Mouse (Mus musculus): ENCODE data around the gene H2-M10.6.
A peak's percentile ranks its signal among the peaks of the same experiment; 100 is the strongest.

H2-M10.6 gene

DNA sequence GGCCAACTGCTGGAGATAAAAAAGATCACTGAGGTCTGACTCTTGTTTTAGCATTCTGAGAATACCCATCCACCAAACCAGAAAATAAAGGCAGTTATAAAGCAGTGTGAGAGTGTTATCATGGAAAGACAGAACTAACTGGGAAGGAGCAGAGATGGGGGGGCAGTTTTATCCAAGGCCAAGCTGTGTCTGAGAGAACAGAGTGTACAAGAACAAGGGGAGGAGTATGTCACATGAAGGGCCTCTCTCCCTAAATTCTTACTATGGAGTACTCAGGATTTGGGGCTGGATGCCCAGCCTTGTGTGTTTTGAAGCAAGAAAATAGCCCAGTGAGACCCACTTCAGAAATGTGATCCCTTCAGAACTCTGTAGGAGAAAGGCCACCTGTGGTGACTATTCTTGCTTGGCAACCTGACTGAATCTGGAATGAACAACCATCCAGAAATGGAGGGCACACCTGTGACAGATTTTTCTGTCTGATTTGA lies 29.0 kb downstream of the H2-M10.6 start:
- no peak for DNase-seq (ENCODE audit: extremely low read depth, low read depth, low spot score)

DNA sequence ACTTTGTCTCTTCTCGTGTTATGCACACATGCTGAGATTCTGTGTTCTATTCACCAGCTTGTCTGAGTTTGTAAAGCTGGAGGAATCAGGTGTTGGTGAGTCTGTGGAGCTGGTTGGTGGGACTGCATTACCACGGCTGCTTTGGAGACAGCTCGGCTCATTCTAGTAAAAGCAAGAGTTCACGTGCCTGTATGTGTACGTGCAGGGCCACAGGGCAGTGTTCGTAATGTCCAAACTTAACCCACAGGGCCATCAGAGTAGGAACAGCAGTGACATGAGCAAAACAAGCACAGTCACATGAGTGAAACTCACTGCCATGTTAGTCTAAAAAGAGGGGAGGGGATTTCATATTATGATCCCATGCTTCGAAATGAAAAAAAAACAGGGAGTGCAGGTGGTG lies 31.7 kb downstream of the H2-M10.6 start:
- DNase-seq (ENCODE audit: extremely low read depth, low read depth, low spot score) = no peak

DNA sequence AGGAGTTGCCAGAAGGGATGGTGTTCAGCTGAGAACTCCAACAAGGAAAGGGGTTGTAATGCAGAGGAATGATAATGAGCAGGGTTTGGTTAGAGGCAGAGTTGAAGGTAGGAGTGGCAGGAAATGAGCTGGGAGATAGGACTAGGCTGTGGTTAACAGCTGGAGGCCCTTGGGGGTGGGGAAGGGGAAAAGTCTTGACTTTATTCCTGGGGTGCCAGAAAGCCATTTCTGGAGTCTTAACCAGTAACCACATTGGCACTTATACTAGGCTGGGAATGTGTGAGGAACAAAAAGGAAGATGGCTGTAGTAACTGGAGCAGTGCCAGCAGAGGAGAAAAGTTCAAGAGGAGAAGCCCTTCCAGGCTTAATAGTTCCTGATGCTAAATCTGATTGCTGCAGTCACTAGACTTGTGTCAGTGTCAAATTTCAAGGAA lies 32.3 kb downstream of the H2-M10.6 start:
- DNase-seq (ENCODE audit: extremely low read depth, low read depth, low spot score) = no peak

DNA sequence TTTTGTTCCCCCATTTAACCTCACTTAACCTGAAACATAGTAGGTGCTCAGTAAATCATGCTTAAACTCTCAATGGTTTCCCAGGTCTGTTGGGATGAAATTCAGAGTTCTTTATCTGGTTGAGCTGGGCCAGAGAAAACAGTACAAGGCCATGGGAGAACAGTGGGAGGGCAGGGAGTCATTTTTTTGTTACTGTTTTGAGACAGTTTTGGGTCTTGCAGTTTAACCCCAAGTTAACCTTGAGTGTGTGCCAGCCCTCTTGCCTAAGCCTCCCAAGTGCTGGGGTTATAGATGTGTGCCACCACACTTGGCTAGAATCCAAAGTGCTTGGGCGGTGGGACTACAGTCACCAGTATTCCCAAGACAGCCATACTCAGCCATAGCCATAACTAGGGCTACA lies 32.8 kb downstream of the H2-M10.6 start:
- DNase-seq (ENCODE audit: extremely low read depth, low read depth, low spot score) = peak; percentile 74

DNA sequence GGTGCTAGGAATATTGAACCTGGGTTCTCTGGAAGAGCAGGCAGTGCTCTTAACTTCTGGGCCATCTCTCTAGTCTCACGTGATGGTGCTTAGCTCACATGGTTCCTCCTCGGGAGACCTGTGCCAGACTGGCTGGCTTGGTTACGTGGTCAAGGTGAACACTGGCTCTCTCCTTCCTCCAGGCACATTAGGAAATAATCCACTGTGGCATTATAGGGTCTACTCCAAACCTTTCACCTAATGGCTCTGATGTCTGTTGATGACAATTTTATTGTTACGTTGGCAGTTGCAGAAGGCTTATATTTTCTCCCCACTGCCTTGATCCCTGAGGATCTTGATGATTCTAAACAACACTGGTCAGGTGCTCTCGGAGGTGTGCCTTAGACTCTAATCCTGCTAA lies 36.9 kb downstream of the H2-M10.6 start:
- peak; percentile 80 for DNase-seq (ENCODE audit: extremely low read depth, low read depth, low spot score)

DNA sequence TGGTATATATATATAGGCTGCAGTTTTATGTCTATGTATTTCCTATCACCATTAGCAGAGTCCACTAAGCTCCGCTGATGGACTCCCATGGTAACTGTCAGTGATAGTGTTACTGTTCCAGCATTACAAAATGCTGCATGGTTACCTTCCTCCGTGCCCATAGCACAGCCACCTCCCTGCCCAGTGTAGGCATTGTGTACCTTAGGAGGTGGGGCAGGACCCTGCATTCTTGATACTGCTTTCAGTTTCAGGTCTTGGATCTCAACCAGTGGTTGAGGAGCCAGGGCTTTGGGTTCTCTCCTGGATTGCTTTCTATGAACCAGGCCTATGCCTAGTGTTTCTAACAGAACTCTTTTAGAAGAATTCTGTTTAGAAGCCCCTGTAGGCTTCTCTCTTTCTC lies 38.0 kb downstream of the H2-M10.6 start:
- DNase-seq (ENCODE audit: extremely low read depth, low read depth, low spot score) = no peak

DNA sequence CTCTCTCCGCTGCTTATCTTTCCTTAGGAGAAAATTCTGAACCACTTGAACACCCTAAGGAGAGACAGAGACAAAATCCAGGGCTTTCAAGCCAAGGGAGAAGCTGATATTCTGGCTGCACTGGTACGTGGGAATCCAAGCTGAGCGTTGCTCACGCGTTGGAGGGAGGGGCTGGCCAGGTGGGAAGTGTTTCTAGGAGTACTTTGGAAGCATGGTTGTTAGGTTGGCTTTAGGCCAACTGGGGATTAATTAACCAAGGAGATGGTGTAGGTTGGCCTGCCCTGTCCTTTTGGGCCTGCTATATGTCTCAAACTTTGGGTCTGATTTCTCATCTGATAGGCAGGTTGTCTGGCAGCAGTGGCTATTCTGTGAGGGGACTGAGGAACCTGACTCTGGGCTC lies 39.2 kb downstream of the H2-M10.6 start:
- no peak for DNase-seq (ENCODE audit: extremely low read depth, low read depth, low spot score)

DNA sequence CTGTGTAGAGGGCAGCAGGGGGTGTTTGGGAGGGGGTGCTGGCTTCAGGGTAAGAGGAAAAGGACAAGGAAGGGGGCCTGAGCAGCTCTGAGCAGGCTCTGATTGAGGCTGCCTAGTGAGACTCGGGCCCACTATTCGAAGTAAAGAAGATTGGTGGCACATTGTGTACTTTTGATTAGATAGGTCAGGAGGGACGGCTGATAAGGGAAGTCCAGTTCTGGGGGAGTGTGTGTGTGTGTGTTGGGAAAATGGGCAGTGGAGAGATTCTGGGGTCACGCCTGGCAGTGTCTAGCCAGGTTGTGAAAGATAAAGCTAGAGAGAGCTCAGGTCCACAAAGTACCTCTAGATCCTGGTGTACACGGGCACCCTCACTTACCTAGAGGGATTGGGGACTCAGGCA lies 39.7 kb downstream of the H2-M10.6 start:
- DNase-seq (ENCODE audit: extremely low read depth, low read depth, low spot score) = no peak

DNA sequence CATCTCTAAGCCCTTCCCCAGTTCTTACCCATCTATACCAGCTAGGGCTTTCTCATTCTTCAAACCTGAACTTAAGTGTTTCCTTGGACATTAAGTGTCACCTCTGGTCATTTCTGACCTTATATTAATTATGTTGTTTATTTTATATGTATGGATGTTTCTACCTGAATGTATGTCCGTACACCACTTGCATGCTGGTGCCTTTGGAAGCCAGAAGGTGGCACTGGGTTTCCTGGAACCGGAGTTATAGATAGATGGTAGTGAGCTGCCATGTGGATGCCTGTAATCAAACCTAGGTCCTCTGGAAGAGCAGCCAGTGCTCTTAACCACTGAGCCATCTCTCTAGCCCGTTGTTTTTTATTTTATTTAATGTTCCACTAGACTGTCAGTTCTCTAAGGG lies 43.5 kb downstream of the H2-M10.6 start:
- no peak for DNase-seq (ENCODE audit: extremely low read depth, low read depth, low spot score)

DNA sequence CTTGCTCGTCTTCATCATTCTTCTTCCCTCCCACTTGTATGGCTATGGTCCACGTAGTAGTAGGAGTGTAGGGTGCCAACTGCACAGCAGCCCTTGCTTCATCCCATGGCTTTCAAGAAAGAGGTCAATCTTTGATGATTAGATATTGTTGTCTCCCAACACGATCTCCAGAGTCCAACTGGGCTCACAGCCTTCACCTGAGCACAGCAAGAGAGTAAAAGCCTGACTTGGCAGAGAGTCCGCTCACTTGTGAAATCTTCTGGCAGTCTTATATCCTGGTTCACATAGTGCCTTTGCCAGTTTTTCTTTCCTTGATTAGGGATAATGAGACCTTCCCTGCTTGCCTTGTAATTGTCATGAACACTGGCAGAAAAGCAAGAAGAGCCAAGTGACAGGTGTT lies 44.3 kb downstream of the H2-M10.6 start:
- DNase-seq (ENCODE audit: extremely low read depth, low read depth, low spot score) = peak; percentile 99

DNA sequence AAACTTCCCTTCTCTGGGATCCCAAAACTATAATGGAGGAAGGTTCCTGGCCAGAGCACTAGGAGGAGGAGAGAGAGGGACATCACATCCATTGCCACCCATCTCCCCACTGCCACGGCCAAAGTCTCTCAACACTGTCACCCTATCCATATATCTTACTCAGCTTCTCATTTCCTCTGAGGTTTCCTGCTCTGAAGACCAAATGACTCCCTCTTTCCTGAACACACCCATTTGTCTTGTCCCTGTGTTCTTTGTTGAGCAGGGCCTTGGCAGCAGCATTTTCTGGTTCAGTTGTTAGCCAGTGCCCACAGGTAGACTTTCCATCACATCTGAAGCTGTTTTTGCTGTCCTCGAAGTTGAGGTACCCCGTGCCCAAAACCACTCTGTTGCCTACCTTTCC lies 46.2 kb downstream of the H2-M10.6 start:
- DNase-seq (ENCODE audit: extremely low read depth, low read depth, low spot score) = no peak

DNA sequence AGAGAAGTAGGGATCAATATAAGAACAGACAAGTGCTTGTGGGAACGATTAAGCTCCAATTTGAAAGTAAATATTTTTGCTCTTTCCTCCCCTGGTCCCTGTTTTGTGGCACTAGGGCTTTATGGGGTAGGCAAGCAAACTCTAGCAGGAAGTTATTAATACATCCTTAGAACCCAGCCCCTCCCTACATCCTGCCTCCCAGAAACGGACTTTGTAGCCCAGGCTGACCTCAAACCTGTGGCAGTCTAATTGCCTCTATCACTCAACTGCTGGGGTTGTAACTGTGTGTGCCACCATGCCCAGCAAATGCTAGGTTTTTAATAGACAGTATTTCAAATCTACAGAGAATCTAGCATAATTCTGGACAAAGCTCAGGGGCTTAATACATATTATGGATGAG lies 49.7 kb downstream of the H2-M10.6 start:
- no peak for DNase-seq (ENCODE audit: extremely low read depth, low read depth, low spot score)
